Mouse (Mus musculus): ENCODE measurements around the gene Slc16a5. TPM values are rescaled to one million over a fixed set of nuclear protein-coding genes. Genes with fewer than 3 reads are reported as not detected.
A peak's percentile ranks its signal among the peaks of the same experiment; 100 is the strongest.

Slc16a5 gene
- polyA plus RNA-seq, 1 experiment: 1.8 TPM

DNA sequence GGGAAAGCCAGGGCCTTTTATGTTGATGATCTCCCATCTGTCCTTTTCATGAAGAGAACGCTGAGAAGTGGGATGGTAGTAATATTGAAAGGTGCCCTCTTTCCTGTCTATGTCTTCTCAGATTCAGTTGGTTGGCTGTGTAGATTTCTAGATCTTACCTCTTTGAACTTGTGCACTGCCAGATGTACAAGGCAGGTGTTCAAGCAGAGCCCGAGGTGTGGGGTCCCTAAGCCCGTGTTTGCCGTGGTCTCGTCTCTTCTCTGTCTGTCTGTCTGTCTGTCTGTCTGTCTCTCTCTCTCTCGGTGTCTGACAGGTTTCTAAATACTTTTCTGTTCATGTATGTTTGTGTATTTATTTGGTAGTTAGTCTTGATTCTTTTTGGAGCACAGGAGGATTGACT is 36.6 kb upstream of the Slc16a5 start:
- Histone ChIP-seq H3K4me1 (ENCODE audit: control insufficient read depth, insufficient read depth, low read length) (no peaks in the 10 kb centered on the region; the same call in 1 of the 2 replicates), H3K4me3 (replicated peaks; ENCODE audit: control insufficient read depth, low read depth, low read length) (no peak overlapping the region), H3K27ac (ENCODE audit: control insufficient read depth, insufficient read depth, low read depth, low read length, poor library complexity) (no peak overlapping the region)
- WGBS: 87% methylated on average over 6 of the region's 6 CpGs
- TF ChIP-seq POLR2A (IDR thresholded peaks at IDR 0.05; ENCODE audit: borderline replicate concordance, control insufficient read depth, low read depth, low read length) (no peak), CTCF (IDR thresholded peaks at IDR 0.05; ENCODE audit: control insufficient read depth, insufficient read depth, low read length) (no peak)

DNA sequence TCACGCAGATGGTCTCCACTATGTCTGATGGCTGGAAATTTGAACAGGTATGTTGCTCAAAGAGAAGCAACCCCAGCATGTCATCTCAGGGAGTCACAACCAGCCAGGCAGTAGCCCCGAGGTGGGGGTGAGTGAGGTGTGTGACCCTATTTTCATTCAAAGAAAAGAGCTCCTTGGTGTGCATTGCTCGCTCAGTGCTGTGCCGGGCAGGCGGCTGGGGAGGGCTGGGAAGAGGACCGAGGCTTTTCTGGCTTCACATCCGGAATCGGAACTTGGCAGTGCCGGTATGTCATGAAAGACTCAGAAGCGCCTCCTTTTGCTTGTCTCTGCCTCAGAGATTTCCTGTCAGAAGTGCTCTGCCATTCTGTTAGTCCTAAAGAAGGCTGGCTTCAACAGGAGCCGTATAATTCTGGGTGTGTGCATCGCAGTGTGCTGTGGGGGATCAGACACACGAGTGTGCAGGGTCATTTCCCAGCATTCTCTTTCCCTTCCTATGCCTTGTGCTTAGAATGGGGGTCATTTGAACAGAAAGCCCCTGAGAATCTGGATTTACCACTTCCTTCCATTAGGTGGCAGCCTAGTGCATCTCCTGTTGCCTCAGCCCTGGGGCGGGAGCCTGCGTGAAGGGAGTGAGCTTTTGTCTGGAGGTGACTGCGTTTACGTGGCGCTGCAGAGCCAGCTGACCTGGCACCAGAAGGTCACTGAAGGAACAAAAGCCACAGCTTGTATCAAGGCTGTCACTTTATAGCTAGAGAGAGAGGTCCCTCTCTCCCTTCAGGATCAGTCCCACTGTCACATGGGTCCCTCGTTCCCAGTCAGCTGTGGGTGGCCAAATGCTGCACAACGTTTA is 34.6 kb upstream of the Slc16a5 start:
- no peaks in the 10 kb centered on the region for H3K4me1 ChIP-seq (ENCODE audit: control insufficient read depth, insufficient read depth, low read length)
- peak; percentile 74 for TF ChIP-seq CTCF (IDR thresholded peaks at IDR 0.05; ENCODE audit: control insufficient read depth, insufficient read depth, low read length)
- no peak for TF ChIP-seq POLR2A (IDR thresholded peaks at IDR 0.05; ENCODE audit: borderline replicate concordance, control insufficient read depth, low read depth, low read length)
- no peak overlapping the region for H3K4me3 ChIP-seq (replicated peaks; ENCODE audit: control insufficient read depth, low read depth, low read length)
- H3K27ac ChIP-seq (ENCODE audit: control insufficient read depth, insufficient read depth, low read depth, low read length, poor library complexity): no peak overlapping the region
- 60% methylated on average over 20 of the region's 20 CpGs for WGBS

DNA sequence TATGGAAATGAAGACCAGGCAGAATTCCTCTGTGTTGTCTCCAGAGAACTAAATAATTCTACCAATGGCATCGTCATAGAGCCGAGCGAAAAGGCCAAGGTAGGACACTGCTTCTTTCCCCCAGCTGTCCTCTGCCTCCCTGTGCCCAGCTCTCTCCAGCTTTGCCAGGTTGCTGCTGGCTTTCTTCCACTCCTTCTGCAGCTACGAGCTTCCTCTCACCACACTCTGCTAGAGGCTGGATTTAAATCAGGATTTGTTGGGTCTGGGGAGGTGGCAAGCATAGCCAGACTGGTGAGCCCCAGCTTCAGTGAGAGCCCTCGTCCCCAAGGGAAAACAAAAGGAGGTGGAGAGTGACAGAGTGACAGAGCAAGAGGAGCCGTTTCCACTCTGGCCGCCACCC is 33.0 kb upstream of the Slc16a5 start:
- no peak overlapping the region for H3K27ac ChIP-seq (ENCODE audit: control insufficient read depth, insufficient read depth, low read depth, low read length, poor library complexity)
- H3K4me3 ChIP-seq (replicated peaks; ENCODE audit: control insufficient read depth, low read depth, low read length): no peak overlapping the region
- no peaks in the 10 kb centered on the region for H3K4me1 ChIP-seq (ENCODE audit: control insufficient read depth, insufficient read depth, low read length)
- TF ChIP-seq POLR2A (IDR thresholded peaks at IDR 0.05; ENCODE audit: borderline replicate concordance, control insufficient read depth, low read depth, low read length) (no peak), CTCF (IDR thresholded peaks at IDR 0.05; ENCODE audit: control insufficient read depth, insufficient read depth, low read length) (no peak)
- 83% methylated on average over 7 of the region's 7 CpGs for WGBS

DNA sequence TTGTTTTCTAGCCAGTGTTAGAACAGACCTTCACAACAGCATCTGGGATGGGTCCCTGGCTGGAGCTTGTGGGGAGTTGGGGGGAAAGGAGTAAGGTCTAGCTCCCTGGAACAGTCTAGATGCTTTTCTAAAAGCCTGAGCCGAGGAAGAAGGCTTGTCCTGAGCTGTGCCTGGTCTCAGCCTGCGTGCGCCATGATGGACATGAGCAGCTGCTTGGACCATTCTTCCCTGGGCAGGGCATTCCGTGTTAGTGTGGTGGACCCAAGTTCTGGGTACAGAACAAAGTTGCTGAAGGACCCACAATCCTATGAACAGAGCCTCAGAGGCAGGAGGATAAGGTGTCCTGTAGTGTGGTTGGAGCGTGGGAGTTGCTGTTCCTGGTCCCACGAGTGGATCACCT is 31.7 kb upstream of the Slc16a5 start:
- 90% methylated on average over 6 of the region's 6 CpGs for WGBS
- H3K4me1 ChIP-seq (ENCODE audit: control insufficient read depth, insufficient read depth, low read length): no peaks in the 10 kb centered on the region
- no peak overlapping the region for H3K27ac ChIP-seq (ENCODE audit: control insufficient read depth, insufficient read depth, low read depth, low read length, poor library complexity)
- TF ChIP-seq CTCF (IDR thresholded peaks at IDR 0.05; ENCODE audit: control insufficient read depth, insufficient read depth, low read length) (no peak), POLR2A (IDR thresholded peaks at IDR 0.05; ENCODE audit: borderline replicate concordance, control insufficient read depth, low read depth, low read length) (no peak)
- no peak overlapping the region for H3K4me3 ChIP-seq (replicated peaks; ENCODE audit: control insufficient read depth, low read depth, low read length)

DNA sequence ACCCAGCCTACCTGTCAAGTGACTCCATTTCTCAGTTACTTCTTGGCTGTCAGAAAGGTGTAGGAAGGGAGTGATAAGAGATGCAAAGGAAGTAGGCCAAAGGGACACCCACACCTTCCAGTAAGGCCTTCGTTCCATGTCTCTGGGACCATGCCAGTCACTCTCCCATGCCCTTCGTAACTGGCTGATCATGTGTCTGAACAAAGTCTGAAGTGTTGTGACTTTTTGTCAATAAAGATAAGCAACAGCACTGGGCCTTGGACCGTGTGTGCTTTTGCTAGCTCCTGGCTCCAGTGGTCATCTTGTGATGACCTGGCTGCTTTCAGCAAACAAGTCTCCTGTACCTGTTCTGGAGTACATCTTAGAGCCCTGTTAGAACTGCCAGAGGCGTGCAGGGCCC is 29.5 kb upstream of the Slc16a5 start:
- WGBS: 86% methylated on average over 4 of the region's 4 CpGs
- TF ChIP-seq CTCF (IDR thresholded peaks at IDR 0.05; ENCODE audit: control insufficient read depth, insufficient read depth, low read length) (no peak), POLR2A (IDR thresholded peaks at IDR 0.05; ENCODE audit: borderline replicate concordance, control insufficient read depth, low read depth, low read length) (no peak)
- Histone ChIP-seq H3K4me1 (ENCODE audit: control insufficient read depth, insufficient read depth, low read length) (no peaks in the 10 kb centered on the region), H3K4me3 (replicated peaks; ENCODE audit: control insufficient read depth, low read depth, low read length) (no peak overlapping the region), H3K27ac (ENCODE audit: control insufficient read depth, insufficient read depth, low read depth, low read length, poor library complexity) (no peak overlapping the region)

DNA sequence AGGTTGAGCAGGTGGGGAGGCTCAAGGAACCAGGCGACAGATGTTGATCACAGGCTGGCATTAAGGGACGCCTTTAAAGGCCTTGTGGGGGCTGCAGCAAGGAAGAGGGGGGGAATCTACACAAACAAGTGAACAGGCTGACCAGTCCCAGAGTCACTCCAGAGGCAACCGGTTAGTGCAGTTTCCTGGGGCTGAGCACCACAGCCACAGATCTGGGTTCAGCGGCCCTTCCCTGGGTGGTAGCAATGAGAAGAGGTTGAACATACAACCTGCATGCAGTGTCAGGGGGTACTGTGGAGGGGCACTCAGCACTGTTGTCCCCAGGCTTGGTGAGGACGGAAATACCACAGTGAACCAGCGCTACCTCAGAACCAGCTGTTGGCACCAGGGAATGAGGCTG is 28.9 kb upstream of the Slc16a5 start:
- H3K27ac ChIP-seq (ENCODE audit: control insufficient read depth, insufficient read depth, low read depth, low read length, poor library complexity): no peak overlapping the region
- H3K4me3 ChIP-seq (replicated peaks; ENCODE audit: control insufficient read depth, low read depth, low read length): no peak overlapping the region
- WGBS: 86% methylated on average over 6 of the region's 6 CpGs
- H3K4me1 ChIP-seq (ENCODE audit: control insufficient read depth, insufficient read depth, low read length): no peaks in the 10 kb centered on the region
- TF ChIP-seq CTCF (IDR thresholded peaks at IDR 0.05; ENCODE audit: control insufficient read depth, insufficient read depth, low read length) (no peak), POLR2A (IDR thresholded peaks at IDR 0.05; ENCODE audit: borderline replicate concordance, control insufficient read depth, low read depth, low read length) (no peak)

DNA sequence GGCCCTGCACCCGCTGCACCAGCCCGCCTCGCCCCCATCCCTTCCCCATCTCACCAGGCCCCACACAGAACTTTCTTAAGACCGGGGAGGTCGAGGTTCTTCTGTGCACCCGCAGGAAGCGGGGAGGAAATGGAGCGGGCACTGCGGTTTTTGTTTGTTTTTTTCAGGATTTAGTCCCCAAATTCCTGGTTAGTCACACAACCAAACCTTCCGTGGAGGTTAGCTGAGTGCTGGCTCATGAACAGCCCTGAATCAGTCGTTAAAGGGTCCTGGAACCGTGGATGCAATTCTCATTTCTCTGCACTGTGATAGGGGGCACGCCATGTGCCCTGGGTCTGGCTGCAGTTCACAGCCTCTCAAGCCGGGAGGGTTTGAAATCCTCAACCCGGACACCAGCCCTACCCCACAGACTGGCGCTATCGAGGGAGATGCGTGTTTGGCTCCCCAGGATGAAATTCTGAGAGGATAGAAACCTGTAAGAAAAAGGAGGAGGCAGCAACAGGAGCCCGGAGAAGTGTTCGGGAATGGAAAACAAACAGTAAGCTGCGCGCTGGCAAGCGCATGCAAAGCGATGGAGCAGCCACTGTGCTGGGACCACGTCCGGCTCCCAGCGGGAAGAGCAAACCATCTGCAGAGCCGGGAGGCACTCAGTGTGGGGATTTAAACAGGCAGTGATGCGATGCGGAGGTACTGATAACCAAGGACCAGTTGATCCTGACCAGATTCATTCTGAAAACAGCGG is 26.5 kb upstream of the Slc16a5 start:
- 18% methylated on average over 31 of the region's 31 CpGs for WGBS
- H3K27ac ChIP-seq (ENCODE audit: control insufficient read depth, insufficient read depth, low read depth, low read length, poor library complexity): no peak overlapping the region
- H3K4me1 ChIP-seq (ENCODE audit: control insufficient read depth, insufficient read depth, low read length): no peaks in the 10 kb centered on the region

DNA sequence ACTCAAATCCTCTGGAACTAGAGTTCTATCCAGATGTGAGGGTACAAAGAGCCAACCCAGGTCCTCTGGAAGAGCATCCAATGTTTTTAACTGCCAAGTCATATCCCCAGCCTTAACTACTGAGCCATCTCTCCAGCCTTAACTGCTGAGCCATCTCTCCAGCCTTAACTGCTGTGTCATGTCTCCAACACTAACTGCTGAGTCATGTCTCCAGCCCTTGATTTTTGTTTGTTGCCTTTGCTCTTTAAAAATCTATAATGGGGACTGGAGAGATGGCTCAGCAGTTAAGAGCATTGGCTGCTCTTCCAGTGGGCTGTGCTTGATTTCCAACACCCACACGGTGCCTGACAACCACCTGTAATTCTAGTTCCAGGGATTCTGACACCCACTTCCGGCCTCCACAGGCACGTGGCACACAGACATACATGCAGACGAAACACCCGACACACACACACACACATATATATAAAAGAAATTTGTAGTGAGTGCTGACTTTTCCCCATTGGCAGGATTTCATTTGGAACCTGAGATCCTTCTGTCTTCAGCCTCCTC is 24.6 kb upstream of the Slc16a5 start:
- H3K27ac ChIP-seq (ENCODE audit: control insufficient read depth, insufficient read depth, low read depth, low read length, poor library complexity): no peak overlapping the region
- WGBS: 64% methylated on average over 5 of the region's 5 CpGs
- H3K4me1 ChIP-seq (ENCODE audit: control insufficient read depth, insufficient read depth, low read length): no peaks in the 10 kb centered on the region
- no peak overlapping the region for H3K4me3 ChIP-seq (replicated peaks; ENCODE audit: control insufficient read depth, low read depth, low read length)
- TF ChIP-seq CTCF (IDR thresholded peaks at IDR 0.05; ENCODE audit: control insufficient read depth, insufficient read depth, low read length) (no peak), POLR2A (IDR thresholded peaks at IDR 0.05; ENCODE audit: borderline replicate concordance, control insufficient read depth, low read depth, low read length) (no peak)

More for the DNA sequence above, 26.5 kb upstream of the Slc16a5 start:
- no peak overlapping the region for H3K4me3 ChIP-seq (replicated peaks; ENCODE audit: control insufficient read depth, low read depth, low read length)
- TF ChIP-seq POLR2A (IDR thresholded peaks at IDR 0.05; ENCODE audit: borderline replicate concordance, control insufficient read depth, low read depth, low read length): no peak
- TF ChIP-seq CTCF (IDR thresholded peaks at IDR 0.05; ENCODE audit: control insufficient read depth, insufficient read depth, low read length): no peak
